Mouse (Mus musculus) frontal cortex, adult 2 months (tissue): ENCODE measurements at regions not wholly inside any gene's neighbourhood (a gene's known extent, or its start where the extent isn't known, plus 50 kb on each side); places are given as distances from the start of the nearest gene placed in this dataset.
A peak's percentile ranks its signal among the peaks of the same experiment; 100 is the strongest.

Source experiments
- DNase-seq, 2 experiments: peaks; one replicate each; pipeline ENCODE4 v3.0.0; 2022; ENCODE audit warnings: low spot score in 1 of 2; ENCODE audit errors: extremely low spot score in 1 of 2

- no peak for DNase-seq
Observed at GRCm38 (mm10) chr14:120146312-120146711, 104.1 kb upstream of the Oxgr1 start.

- no peak for DNase-seq
Observed at GRCm38 (mm10) chr14:120146908-120147770, 104.9 kb upstream of the Oxgr1 start.

- no peak for DNase-seq
Observed at GRCm38 (mm10) chr14:120148803-120149202, 106.6 kb upstream of the Oxgr1 start.

- peak; percentile 79 to 84 for DNase-seq
Observed at GRCm38 (mm10) chr14:120149341-120149741, 107.1 kb upstream of the Oxgr1 start.

- no peak for DNase-seq
Observed at GRCm38 (mm10) chr14:120150589-120150988, 108.4 kb upstream of the Oxgr1 start.

GRCm38 (mm10) chr14:120154413-120154812 lies 112.2 kb upstream of the Oxgr1 start:
- no peak for DNase-seq

- no peak for DNase-seq
Observed at GRCm38 (mm10) chr14:120164184-120164583, 111.3 kb upstream of the Mbnl2 start.

GRCm38 (mm10) chr14:120165496-120166045 lies 109.9 kb upstream of the Mbnl2 start:
- no peak for DNase-seq

- peak in 1 of 2 experiments; percentile 43 for DNase-seq
Observed at GRCm38 (mm10) chr14:120170733-120171132, 104.7 kb upstream of the Mbnl2 start.

- DNase-seq, result no peak
Observed at GRCm38 (mm10) chr14:120172058-120172457, 103.4 kb upstream of the Mbnl2 start.

- peak; percentile 55 to 63 for DNase-seq
Observed at GRCm38 (mm10) chr14:120172844-120173243, 102.6 kb upstream of the Mbnl2 start.

GRCm38 (mm10) chr14:120174615-120175014 lies 100.9 kb upstream of the Mbnl2 start:
- DNase-seq, result peak in 1 of 2 experiments; percentile 51

GRCm38 (mm10) chr14:120195218-120195617 lies 80.3 kb upstream of the Mbnl2 start:
- DNase-seq, result no peak

GRCm38 (mm10) chr14:120211741-120212140 lies 63.7 kb upstream of the Mbnl2 start:
- peak in 1 of 2 experiments; percentile 7 for DNase-seq

- DNase-seq, result no peak
Observed at GRCm38 (mm10) chr14:120212626-120213025, 62.8 kb upstream of the Mbnl2 start.

- no peak for DNase-seq
Observed at GRCm38 (mm10) chr14:120219224-120219623, 56.2 kb upstream of the Mbnl2 start.

GRCm38 (mm10) chr14:120223528-120224201 lies 51.8 kb upstream of the Mbnl2 start:
- no peak for DNase-seq

- no peak for DNase-seq
Observed at GRCm38 (mm10) chr14:120224202-120224846, 51.1 kb upstream of the Mbnl2 start.

- no peak for DNase-seq
Observed at GRCm38 (mm10) chr14:120225657-120226056, 49.8 kb upstream of the Mbnl2 start.
